Mouse (Mus musculus) neural tube, embryonic 15.5 days (tissue): Measurements from ENCODE around the gene Gpr18. TPM values are rescaled to one million over a fixed set of nuclear protein-coding genes. Genes with fewer than 3 reads are reported as not detected.

Experiments
- ATAC-seq: fragments of 200-750 bp; cut with Nextera tagmentation; 2 replicates; pipeline ENCODE4 v1.8.0; 2017; ENCODE audit warnings: mild to moderate bottlenecking, moderate TSS enrichment, moderate library complexity; ENCODE audit not compliant: low FRiP score
- H3K27ac ChIP-seq: fragments of 300-500 bp; sonication (generic); replicated peaks from 2 replicates; pipeline ENCODE4 v1.5.1; 2015; ENCODE audit warnings: mild to moderate bottlenecking, inconsistent platforms
- H3K27me3 ChIP-seq: fragments of 300-500 bp; sonication (generic); replicated peaks from 2 replicates; pipeline ENCODE4 v1.6.1; 2015; ENCODE audit warnings: inconsistent platforms
- H3K36me3 ChIP-seq: fragments of 300-500 bp; sonication (generic); 2 replicates; pipeline ENCODE4 v1.6.1; 2015; ENCODE audit warnings: inconsistent platforms
- H3K4me1 ChIP-seq: fragments of 300-500 bp; sonication (generic); 2 replicates; pipeline ENCODE4 v1.6.1; 2015; ENCODE audit warnings: inconsistent platforms
- H3K4me2 ChIP-seq: fragments of 300-500 bp; sonication (generic); 2 replicates; pipeline ENCODE4 v1.6.1; 2015; ENCODE audit warnings: inconsistent platforms, mild to moderate bottlenecking, moderate library complexity
- H3K4me3 ChIP-seq: fragments of 300-500 bp; sonication (generic); replicated peaks from 2 replicates; pipeline ENCODE4 v1.5.1; 2015; ENCODE audit warnings: mild to moderate bottlenecking, inconsistent platforms
- H3K9ac ChIP-seq: fragments of 300-500 bp; sonication (generic); replicated peaks from 2 replicates; pipeline ENCODE4 v1.6.1; 2015; ENCODE audit warnings: mild to moderate bottlenecking, inconsistent platforms
- H3K9me3 ChIP-seq: fragments of 300-500 bp; sonication (generic); replicated peaks from 2 replicates; pipeline ENCODE4 v1.6.1; 2016; ENCODE audit warnings: inconsistent platforms
- WGBS: fragments of 180-500 bp; shearing (Covaris S2); methylation state at CpG from one replicate; pipeline ENCODE4 v1.1.7; 2015; ENCODE audit warnings: mixed read lengths; 5-methylcytosine and 5-hydroxymethylcytosine counted together
- polyA plus RNA-seq: library from polyadenylated mRNA; unstranded; fragments of >200 nt; fragmentation: Nextera tagmentation; extraction: Ambion mirVana; gene quantifications from 2 replicates; pipeline ENCODE4 v1.2.1, GENCODE M21; 2015

The Gpr18 gene
- polyA plus RNA-seq, 1 experiment from 2014 or later: not detected

- Histone ChIP-seq H3K27me3 (no peaks in the 10 kb centered on the region), H3K4me2 (no peak overlapping the region), H3K4me3 (no peak overlapping the region), H3K36me3 (no peaks in the 10 kb centered on the region), H3K27ac (no peak overlapping the region), H3K4me1 (0 out of 2 replicates have a peak, but pooled peaks cover 5% of the 10 kb centered on the region), H3K9me3 (no peaks in the 10 kb centered on the region), H3K9ac (no peak overlapping the region)
- 64% methylated on average over 8 of the region's 8 CpGs for WGBS
- ATAC-seq: no peak
Observed at GRCm38 (mm10) chr14:121947201-121947760, 31.7 kb upstream of the Gpr18 start.

- H3K4me2 ChIP-seq: no peak overlapping the region
- H3K27me3 ChIP-seq: no peaks in the 10 kb centered on the region
- H3K9me3 ChIP-seq: no peaks in the 10 kb centered on the region
- ATAC-seq: no peak
- H3K4me1 ChIP-seq: 0 out of 2 replicates have a peak, but pooled peaks cover 5% of the 10 kb centered on the region
- WGBS: 79% methylated on average over 8 of the region's 8 CpGs
- H3K27ac ChIP-seq: no peak overlapping the region
- no peaks in the 10 kb centered on the region for H3K36me3 ChIP-seq
- no peak overlapping the region for H3K9ac ChIP-seq
- H3K4me3 ChIP-seq: no peak overlapping the region
Observed at GRCm38 (mm10) chr14:121946728-121947127, 31.1 kb upstream of the Gpr18 start.

- H3K9ac ChIP-seq: no peak overlapping the region
- WGBS: 93% methylated on average over 5 of the region's 5 CpGs
- H3K36me3 ChIP-seq: no peaks in the 10 kb centered on the region
- H3K4me2 ChIP-seq: no peak overlapping the region
- H3K9me3 ChIP-seq: no peaks in the 10 kb centered on the region
- no peaks in the 10 kb centered on the region for H3K27me3 ChIP-seq
- no peak overlapping the region for H3K4me3 ChIP-seq
- no peak for ATAC-seq
- H3K4me1 ChIP-seq: 0 out of 2 replicates have a peak, but pooled peaks cover 2% of the 10 kb centered on the region
- H3K27ac ChIP-seq: no peak overlapping the region
Observed at GRCm38 (mm10) chr14:121946131-121946530, 30.6 kb upstream of the Gpr18 start.

- no peaks in the 10 kb centered on the region for H3K4me1 ChIP-seq
- ATAC-seq: no peak
- WGBS: 92% methylated on average over 3 of the region's 3 CpGs
- H3K27ac ChIP-seq: no peak overlapping the region
- peaks cover 2% of the 10 kb centered on the region for H3K9me3 ChIP-seq
- no peak overlapping the region for H3K4me3 ChIP-seq
- H3K27me3 ChIP-seq: no peaks in the 10 kb centered on the region
- H3K9ac ChIP-seq: no peak overlapping the region
- H3K36me3 ChIP-seq: peaks cover 4% of the 10 kb centered on the region; the same call in 1 of the 2 replicates
- no peak overlapping the region for H3K4me2 ChIP-seq
Observed at GRCm38 (mm10) chr14:121939582-121939981, 24.0 kb upstream of the Gpr18 start.

GRCm38 (mm10) chr14:121938256-121939191 is 22.9 kb upstream of the Gpr18 start:
- WGBS: 93% methylated on average over 11 of the region's 11 CpGs
- no peak overlapping the region for H3K9ac ChIP-seq
- no peaks in the 10 kb centered on the region for H3K27me3 ChIP-seq
- H3K27ac ChIP-seq: no peak overlapping the region
- no peaks in the 10 kb centered on the region for H3K4me1 ChIP-seq
- no peak overlapping the region for H3K4me2 ChIP-seq
- H3K9me3 ChIP-seq: peaks cover 2% of the 10 kb centered on the region
- ATAC-seq: no peak
- H3K4me3 ChIP-seq: no peak overlapping the region
- peaks cover 12% of the 10 kb centered on the region for H3K36me3 ChIP-seq

GRCm38 (mm10) chr14:121937601-121938255 is 22.1 kb upstream of the Gpr18 start:
- no peak for ATAC-seq
- no peak overlapping the region for H3K9ac ChIP-seq
- peaks cover 2% of the 10 kb centered on the region for H3K9me3 ChIP-seq
- no peak overlapping the region for H3K4me3 ChIP-seq
- 87% methylated on average over 11 of the region's 11 CpGs for WGBS
- H3K36me3 ChIP-seq: peaks cover 12% of the 10 kb centered on the region
- H3K27me3 ChIP-seq: no peaks in the 10 kb centered on the region
- H3K27ac ChIP-seq: no peak overlapping the region
- no peak overlapping the region for H3K4me2 ChIP-seq
- no peaks in the 10 kb centered on the region for H3K4me1 ChIP-seq

- Histone ChIP-seq H3K4me2 (no peak overlapping the region), H3K36me3 (peaks cover 12% of the 10 kb centered on the region), H3K27ac (no peak overlapping the region), H3K27me3 (no peaks in the 10 kb centered on the region), H3K4me3 (no peak overlapping the region), H3K9ac (no peak overlapping the region), H3K4me1 (peaks cover 2% of the 10 kb centered on the region; the same call in 1 of the 2 replicates), H3K9me3 (peaks cover 2% of the 10 kb centered on the region)
- 88% methylated on average over 8 of the region's 8 CpGs for whole genome bisulfite sequencing
- no peak for ATAC-seq
Observed at GRCm38 (mm10) chr14:121936856-121937255, 21.3 kb upstream of the Gpr18 start.

GRCm38 (mm10) chr14:121936356-121936755 is 20.8 kb upstream of the Gpr18 start:
- no peak overlapping the region for H3K4me2 ChIP-seq

GRCm38 (mm10) chr14:121934597-121934946 is 19.0 kb upstream of the Gpr18 start:
- H3K27me3 ChIP-seq: no peaks in the 10 kb centered on the region
- no peak overlapping the region for H3K9ac ChIP-seq
- no peak overlapping the region for H3K4me2 ChIP-seq
- ATAC-seq: no peak
- peaks cover 6% of the 10 kb centered on the region; the same call in 1 of the 2 replicates for H3K4me1 ChIP-seq
- no peak overlapping the region for H3K27ac ChIP-seq
- peaks cover 12% of the 10 kb centered on the region for H3K36me3 ChIP-seq
- WGBS: 94% methylated on average over 5 of the region's 5 CpGs
- no peak overlapping the region for H3K4me3 ChIP-seq
- peaks cover 2% of the 10 kb centered on the region for H3K9me3 ChIP-seq

More at GRCm38 (mm10) chr14:121936356-121936755, 20.8 kb upstream of the Gpr18 start:
- H3K9ac ChIP-seq: no peak overlapping the region
- no peak overlapping the region for H3K27ac ChIP-seq
- WGBS: over 99% methylated on average over 4 of the region's 4 CpGs
- ATAC-seq: no peak
- H3K4me1 ChIP-seq: peaks cover 6% of the 10 kb centered on the region; the same call in 1 of the 2 replicates
- peaks cover 2% of the 10 kb centered on the region for H3K9me3 ChIP-seq
- no peaks in the 10 kb centered on the region for H3K27me3 ChIP-seq
- peaks cover 12% of the 10 kb centered on the region for H3K36me3 ChIP-seq
- no peak overlapping the region for H3K4me3 ChIP-seq

GRCm38 (mm10) chr14:121933906-121934596 is 18.5 kb upstream of the Gpr18 start:
- no peak overlapping the region for H3K9ac ChIP-seq
- peaks cover 12% of the 10 kb centered on the region for H3K36me3 ChIP-seq
- H3K4me1 ChIP-seq: peaks cover 6% of the 10 kb centered on the region; the same call in 1 of the 2 replicates
- H3K27me3 ChIP-seq: no peaks in the 10 kb centered on the region
- no peak overlapping the region for H3K4me2 ChIP-seq
- no peak overlapping the region for H3K27ac ChIP-seq
- no peak for ATAC-seq
- peaks cover 2% of the 10 kb centered on the region for H3K9me3 ChIP-seq
- no peak overlapping the region for H3K4me3 ChIP-seq
- 97% methylated on average over 7 of the region's 7 CpGs for WGBS

GRCm38 (mm10) chr14:121932180-121932579 is 16.6 kb upstream of the Gpr18 start:
- Histone ChIP-seq H3K27me3 (no peaks in the 10 kb centered on the region), H3K9me3 (peaks cover 2% of the 10 kb centered on the region), H3K4me2 (no peak overlapping the region), H3K4me1 (peaks cover 6% of the 10 kb centered on the region; the same call in 1 of the 2 replicates), H3K9ac (no peak overlapping the region), H3K27ac (no peak overlapping the region), H3K4me3 (no peak overlapping the region), H3K36me3 (peaks cover 12% of the 10 kb centered on the region)
- WGBS: 93% methylated on average over 4 of the region's 4 CpGs
- no peak for ATAC-seq
